Mouse (Mus musculus): ENCODE results near the gene Id3. TPM values are rescaled to one million over a fixed set of nuclear protein-coding genes. Genes with fewer than 3 reads are reported as not detected.

Gene Id3
- polyA plus RNA-seq, 1 experiment, result 9.6 TPM

- Histone ChIP-seq H3K27ac (ENCODE audit: insufficient read depth, low read length) (no peak overlapping the region), H3K4me1 (ENCODE audit: control insufficient read depth, insufficient read depth, low read length) (peaks cover 16% of the 10 kb centered on the region), H3K4me3 (ENCODE audit: low read depth, low read length) (no peak overlapping the region), H3K27me3 (ENCODE audit: control insufficient read depth, insufficient read depth, low read length, poor library complexity, severe bottlenecking) (no peaks in the 10 kb centered on the region), H3K9me3 (replicated peaks; ENCODE audit: control insufficient read depth, insufficient read depth, low read length, poor library complexity, severe bottlenecking) (no peaks in the 10 kb centered on the region), H3K36me3 (ENCODE audit: control insufficient read depth, insufficient read depth, low read length, poor library complexity, severe bottlenecking) (no peaks in the 10 kb centered on the region), H3K9ac (ENCODE audit: low read depth, poor library complexity, severe bottlenecking) (no peak overlapping the region)
- TF ChIP-seq CTCF (IDR thresholded peaks at IDR 0.05; ENCODE audit: low read depth, low read length) (no peak), EP300 (IDR thresholded peaks at IDR 0.05; ENCODE audit: insufficient read depth, low read depth, low read length) (peak; percentile 96)
Measured at GRCm38 (mm10) chr4:136109941-136110900, 33.1 kb upstream of the Id3 start.

GRCm38 (mm10) chr4:136112344-136112743 is 31.0 kb upstream of the Id3 start:
- no peaks in the 10 kb centered on the region for H3K27me3 ChIP-seq (ENCODE audit: control insufficient read depth, insufficient read depth, low read length, poor library complexity, severe bottlenecking)
- no peak overlapping the region for H3K4me3 ChIP-seq (ENCODE audit: low read depth, low read length)
- no peaks in the 10 kb centered on the region for H3K36me3 ChIP-seq (ENCODE audit: control insufficient read depth, insufficient read depth, low read length, poor library complexity, severe bottlenecking)
- H3K4me1 ChIP-seq (ENCODE audit: control insufficient read depth, insufficient read depth, low read length), result peaks cover 12% of the 10 kb centered on the region
- no peaks in the 10 kb centered on the region for H3K9me3 ChIP-seq (replicated peaks; ENCODE audit: control insufficient read depth, insufficient read depth, low read length, poor library complexity, severe bottlenecking)
- TF ChIP-seq EP300 (IDR thresholded peaks at IDR 0.05; ENCODE audit: insufficient read depth, low read depth, low read length), result no peak
- no peak for TF ChIP-seq POLR2A (IDR thresholded peaks at IDR 0.05; ENCODE audit: insufficient read depth, low read length)
- TF ChIP-seq CTCF (IDR thresholded peaks at IDR 0.05; ENCODE audit: low read depth, low read length), result no peak
- no peak overlapping the region for H3K9ac ChIP-seq (ENCODE audit: low read depth, poor library complexity, severe bottlenecking)
- H3K27ac ChIP-seq (ENCODE audit: insufficient read depth, low read length), result no peak overlapping the region

GRCm38 (mm10) chr4:136114747-136115146 is 28.6 kb upstream of the Id3 start:
- Histone ChIP-seq H3K27ac (ENCODE audit: insufficient read depth, low read length) (no peak overlapping the region), H3K4me1 (ENCODE audit: control insufficient read depth, insufficient read depth, low read length) (peaks cover 9% of the 10 kb centered on the region), H3K36me3 (ENCODE audit: control insufficient read depth, insufficient read depth, low read length, poor library complexity, severe bottlenecking) (no peaks in the 10 kb centered on the region), H3K4me3 (ENCODE audit: low read depth, low read length) (no peak overlapping the region), H3K9me3 (replicated peaks; ENCODE audit: control insufficient read depth, insufficient read depth, low read length, poor library complexity, severe bottlenecking) (no peaks in the 10 kb centered on the region), H3K27me3 (ENCODE audit: control insufficient read depth, insufficient read depth, low read length, poor library complexity, severe bottlenecking) (no peaks in the 10 kb centered on the region; the same call in 1 of the 2 replicates), H3K9ac (ENCODE audit: low read depth, poor library complexity, severe bottlenecking) (no peak overlapping the region)
- TF ChIP-seq CTCF (IDR thresholded peaks at IDR 0.05; ENCODE audit: low read depth, low read length), result no peak
- TF ChIP-seq POLR2A (IDR thresholded peaks at IDR 0.05; ENCODE audit: insufficient read depth, low read length), result no peak
- no peak for TF ChIP-seq EP300 (IDR thresholded peaks at IDR 0.05; ENCODE audit: insufficient read depth, low read depth, low read length)

GRCm38 (mm10) chr4:136117022-136117421 is 26.3 kb upstream of the Id3 start:
- no peak for TF ChIP-seq CTCF (IDR thresholded peaks at IDR 0.05; ENCODE audit: low read depth, low read length)
- TF ChIP-seq POLR2A (IDR thresholded peaks at IDR 0.05; ENCODE audit: insufficient read depth, low read length), result no peak
- TF ChIP-seq EP300 (IDR thresholded peaks at IDR 0.05; ENCODE audit: insufficient read depth, low read depth, low read length), result no peak
- Histone ChIP-seq H3K36me3 (ENCODE audit: control insufficient read depth, insufficient read depth, low read length, poor library complexity, severe bottlenecking) (no peaks in the 10 kb centered on the region), H3K27ac (ENCODE audit: insufficient read depth, low read length) (no peak overlapping the region), H3K9me3 (replicated peaks; ENCODE audit: control insufficient read depth, insufficient read depth, low read length, poor library complexity, severe bottlenecking) (no peaks in the 10 kb centered on the region), H3K4me1 (ENCODE audit: control insufficient read depth, insufficient read depth, low read length) (no peaks in the 10 kb centered on the region), H3K9ac (ENCODE audit: low read depth, poor library complexity, severe bottlenecking) (no peak overlapping the region), H3K27me3 (ENCODE audit: control insufficient read depth, insufficient read depth, low read length, poor library complexity, severe bottlenecking) (no peaks in the 10 kb centered on the region; the same call in 1 of the 2 replicates), H3K4me3 (ENCODE audit: low read depth, low read length) (no peak overlapping the region)

GRCm38 (mm10) chr4:136120041-136120440 is 23.3 kb upstream of the Id3 start:
- Histone ChIP-seq H3K4me3 (ENCODE audit: low read depth, low read length) (no peak overlapping the region), H3K9ac (ENCODE audit: low read depth, poor library complexity, severe bottlenecking) (no peak overlapping the region), H3K9me3 (replicated peaks; ENCODE audit: control insufficient read depth, insufficient read depth, low read length, poor library complexity, severe bottlenecking) (no peaks in the 10 kb centered on the region), H3K27ac (ENCODE audit: insufficient read depth, low read length) (no peak overlapping the region), H3K4me1 (ENCODE audit: control insufficient read depth, insufficient read depth, low read length) (no peaks in the 10 kb centered on the region), H3K36me3 (ENCODE audit: control insufficient read depth, insufficient read depth, low read length, poor library complexity, severe bottlenecking) (no peaks in the 10 kb centered on the region), H3K27me3 (ENCODE audit: control insufficient read depth, insufficient read depth, low read length, poor library complexity, severe bottlenecking) (no peaks in the 10 kb centered on the region; the same call in 1 of the 2 replicates)
- no peak for TF ChIP-seq POLR2A (IDR thresholded peaks at IDR 0.05; ENCODE audit: insufficient read depth, low read length)
- no peak for TF ChIP-seq CTCF (IDR thresholded peaks at IDR 0.05; ENCODE audit: low read depth, low read length)
- TF ChIP-seq EP300 (IDR thresholded peaks at IDR 0.05; ENCODE audit: insufficient read depth, low read depth, low read length), result no peak

GRCm38 (mm10) chr4:136121158-136121557 is 22.1 kb upstream of the Id3 start:
- H3K9ac ChIP-seq (ENCODE audit: low read depth, poor library complexity, severe bottlenecking), result no peak overlapping the region
- H3K4me3 ChIP-seq (ENCODE audit: low read depth, low read length), result no peak overlapping the region
- TF ChIP-seq POLR2A (IDR thresholded peaks at IDR 0.05; ENCODE audit: insufficient read depth, low read length), result no peak
- no peak for TF ChIP-seq CTCF (IDR thresholded peaks at IDR 0.05; ENCODE audit: low read depth, low read length)
- TF ChIP-seq EP300 (IDR thresholded peaks at IDR 0.05; ENCODE audit: insufficient read depth, low read depth, low read length), result no peak
- H3K27me3 ChIP-seq (ENCODE audit: control insufficient read depth, insufficient read depth, low read length, poor library complexity, severe bottlenecking), result no peaks in the 10 kb centered on the region; the same call in 1 of the 2 replicates
- H3K9me3 ChIP-seq (replicated peaks; ENCODE audit: control insufficient read depth, insufficient read depth, low read length, poor library complexity, severe bottlenecking), result no peaks in the 10 kb centered on the region
- H3K36me3 ChIP-seq (ENCODE audit: control insufficient read depth, insufficient read depth, low read length, poor library complexity, severe bottlenecking), result no peaks in the 10 kb centered on the region
- H3K4me1 ChIP-seq (ENCODE audit: control insufficient read depth, insufficient read depth, low read length), result no peaks in the 10 kb centered on the region
- H3K27ac ChIP-seq (ENCODE audit: insufficient read depth, low read length), result no peak overlapping the region

All from ES-Bruce4 (cell line).